Mouse (Mus musculus): ENCODE measurements around the gene Nsun7. TPM values are rescaled to one million over a fixed set of nuclear protein-coding genes. Genes with fewer than 3 reads are reported as not detected.

The Nsun7 gene
- polyA plus RNA-seq, 1 experiment: 0.51 TPM

DNA sequence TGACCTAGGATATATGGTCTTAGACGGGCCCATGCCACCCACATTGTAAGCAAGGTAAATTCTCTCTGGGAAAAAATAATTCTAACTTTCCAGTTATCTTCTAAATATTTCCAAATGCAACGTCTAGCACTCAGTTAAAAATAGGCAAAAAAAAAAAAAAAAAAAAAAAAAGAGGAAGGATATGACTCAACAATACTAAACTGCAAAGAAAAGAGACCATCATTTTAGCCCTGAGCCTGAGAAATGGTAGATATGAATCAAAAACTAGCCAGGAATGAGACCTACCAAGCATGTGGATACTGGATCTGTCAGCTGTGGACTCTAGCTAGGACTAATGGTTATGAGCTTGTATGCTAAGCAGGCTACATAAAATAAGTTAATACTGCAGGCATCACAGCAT is 20.0 kb downstream of the Nsun7 start:
- DNase-seq (ENCODE audit: low spot score): no peak

DNA sequence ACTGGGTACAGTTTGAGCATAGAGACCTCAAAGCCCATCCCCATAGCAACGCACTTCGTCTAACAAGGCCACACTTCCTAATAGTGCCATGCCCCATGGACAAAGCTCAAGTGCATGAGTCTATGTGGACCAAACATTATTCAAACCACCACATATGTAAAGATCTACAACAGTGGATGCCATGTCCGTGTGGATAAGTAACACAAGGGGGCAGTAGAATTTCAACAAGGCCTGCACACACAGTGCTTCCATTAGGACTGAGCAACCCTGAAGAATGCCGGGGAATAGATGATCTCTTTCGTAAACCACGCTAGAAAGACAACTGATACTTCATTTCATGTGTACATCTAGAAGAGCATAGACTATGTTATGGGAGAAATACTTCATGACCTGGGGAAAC is 21.0 kb downstream of the Nsun7 start:
- DNase-seq (ENCODE audit: low spot score): no peak

DNA sequence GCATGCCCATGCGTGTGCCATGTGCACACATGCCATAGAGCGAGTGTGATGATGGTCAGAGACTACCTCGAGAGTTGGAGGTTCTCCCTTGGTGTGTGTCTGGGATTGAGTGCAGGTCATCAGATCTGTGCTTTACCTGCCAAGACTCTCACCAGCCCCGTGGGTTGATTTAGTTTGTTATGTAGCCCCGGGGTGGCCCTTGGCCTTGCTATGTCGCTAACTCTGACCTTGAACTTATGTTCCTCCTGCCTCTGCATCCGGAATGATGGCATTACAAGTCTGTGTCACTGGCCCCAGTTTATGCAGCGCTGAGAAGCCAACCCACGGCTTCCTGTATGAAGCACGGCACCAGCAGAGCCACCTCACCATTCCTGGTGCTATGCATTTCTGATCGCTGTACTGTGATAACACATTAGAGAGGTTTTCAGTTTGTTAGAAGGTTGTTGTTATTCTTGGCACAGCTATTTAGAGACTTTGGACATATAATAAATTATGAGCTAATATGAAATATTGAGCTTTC is 34.5 kb downstream of the Nsun7 start:
- DNase-seq (ENCODE audit: low spot score): no peak

DNA sequence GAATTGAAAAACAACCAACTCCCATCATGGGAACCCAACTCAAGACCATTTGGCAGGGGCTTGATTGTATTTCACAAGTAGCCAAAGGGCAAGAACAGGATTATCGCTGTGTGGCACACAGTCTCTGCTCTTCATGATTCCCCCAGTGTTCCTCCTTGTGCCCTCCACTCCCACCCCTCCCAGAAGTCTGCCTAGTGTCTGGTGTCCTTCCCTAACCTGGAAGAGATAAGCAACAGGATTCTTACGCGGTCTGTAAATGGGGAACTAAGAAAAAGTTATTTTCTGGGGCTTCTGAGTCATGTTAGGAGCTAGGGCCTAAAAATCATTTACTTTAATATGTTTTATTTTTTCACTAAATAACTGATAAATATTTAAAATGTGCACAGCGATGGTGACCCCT is 35.3 kb downstream of the Nsun7 start:
- DNase-seq (ENCODE audit: low spot score): no peak

DNA sequence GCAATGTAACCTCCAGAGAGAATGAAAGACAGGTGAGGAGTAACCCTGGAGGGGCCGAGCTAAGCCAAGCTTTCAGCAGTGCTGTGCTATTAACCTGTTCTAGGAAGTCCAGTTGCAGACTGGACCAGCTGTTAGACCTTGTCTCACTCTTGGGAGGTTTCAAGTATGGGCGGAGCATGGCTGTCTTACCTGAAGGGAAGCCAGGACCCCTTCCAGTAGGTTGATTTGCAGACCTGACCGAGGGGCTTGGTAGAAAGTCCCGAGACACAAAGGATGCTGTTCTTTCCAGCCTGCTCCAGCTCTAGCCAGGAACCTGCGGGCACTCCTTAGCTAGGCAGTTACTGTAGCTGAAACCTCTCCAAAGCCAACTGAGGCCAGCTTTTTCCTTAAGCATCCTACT is 36.4 kb downstream of the Nsun7 start:
- no peak for DNase-seq (ENCODE audit: low spot score)

DNA sequence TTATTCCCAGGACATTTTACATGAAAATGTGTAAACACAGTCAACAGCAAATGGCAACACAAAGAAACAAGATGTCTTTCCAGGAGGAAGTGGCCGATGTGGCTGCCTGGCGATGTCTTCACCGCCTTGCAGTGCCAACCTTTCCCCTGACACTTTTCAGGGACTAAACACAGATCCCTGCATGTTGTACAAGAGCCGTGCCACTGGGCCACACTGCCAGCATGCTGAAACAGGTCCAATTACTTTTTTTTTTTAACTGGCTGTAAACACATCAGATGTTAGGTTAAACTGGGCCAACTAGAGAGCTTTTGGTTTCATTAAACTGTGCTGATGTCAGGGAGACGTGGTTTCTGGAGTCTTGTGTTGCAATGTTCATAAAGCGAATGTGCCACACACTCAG is 39.2 kb downstream of the Nsun7 start:
- DNase-seq (ENCODE audit: low spot score): no peak

DNA sequence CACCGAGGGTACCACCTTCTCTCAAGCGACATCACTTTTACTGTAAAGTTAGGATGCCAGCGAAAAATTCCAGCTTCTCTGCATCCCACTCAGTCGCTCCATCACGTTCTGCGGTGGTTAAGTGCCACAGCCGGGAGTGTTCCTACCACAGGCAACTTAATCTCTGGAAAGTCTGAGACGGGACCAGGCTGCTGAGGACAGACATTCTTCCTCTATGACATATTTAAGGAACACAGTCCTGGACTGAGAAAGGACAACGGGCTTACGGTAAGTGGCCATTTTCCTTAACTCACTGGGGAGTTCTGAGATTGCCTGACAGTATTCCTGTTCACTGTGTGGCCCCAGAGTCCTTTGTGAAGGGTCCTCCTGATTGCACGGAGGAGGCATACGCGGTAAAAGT is 40.9 kb downstream of the Nsun7 start:
- DNase-seq (ENCODE audit: low spot score): no peak

DNA sequence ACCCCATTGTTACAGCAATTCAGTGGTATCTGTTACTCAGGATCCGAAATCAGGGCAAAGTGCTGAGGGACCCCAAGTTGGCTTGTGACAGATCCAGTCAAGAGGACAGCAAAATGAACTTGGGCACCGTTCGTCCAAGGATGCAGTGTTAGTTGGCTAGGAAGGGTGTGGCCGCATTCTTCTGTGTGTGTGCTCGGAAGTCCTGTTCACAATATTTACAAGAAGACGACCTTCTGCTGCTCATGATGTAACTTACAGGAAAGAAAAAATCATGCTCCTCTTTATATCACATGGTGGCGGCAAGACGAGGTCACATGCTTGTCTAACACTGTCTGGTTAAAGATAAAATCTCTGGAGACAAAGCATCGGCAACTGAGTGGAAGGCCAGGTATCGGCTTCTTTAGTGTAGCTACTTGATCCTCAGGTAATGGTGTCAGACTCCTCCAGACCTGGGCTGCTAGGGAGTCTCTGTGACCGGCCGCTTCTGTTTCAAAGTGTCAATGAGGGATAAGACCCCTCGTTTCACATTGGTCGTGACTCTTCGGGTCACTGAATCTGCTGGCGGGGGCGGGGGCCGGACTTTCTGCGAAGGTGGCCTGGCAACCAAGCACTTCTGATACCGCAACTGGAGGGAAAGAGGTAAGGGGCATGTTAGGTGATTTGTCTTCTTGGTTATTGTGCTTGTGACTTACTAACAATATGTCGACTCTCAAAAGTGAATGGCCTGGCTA is 42.6 kb downstream of the Nsun7 start:
- DNase-seq (ENCODE audit: low spot score): no peak

DNA sequence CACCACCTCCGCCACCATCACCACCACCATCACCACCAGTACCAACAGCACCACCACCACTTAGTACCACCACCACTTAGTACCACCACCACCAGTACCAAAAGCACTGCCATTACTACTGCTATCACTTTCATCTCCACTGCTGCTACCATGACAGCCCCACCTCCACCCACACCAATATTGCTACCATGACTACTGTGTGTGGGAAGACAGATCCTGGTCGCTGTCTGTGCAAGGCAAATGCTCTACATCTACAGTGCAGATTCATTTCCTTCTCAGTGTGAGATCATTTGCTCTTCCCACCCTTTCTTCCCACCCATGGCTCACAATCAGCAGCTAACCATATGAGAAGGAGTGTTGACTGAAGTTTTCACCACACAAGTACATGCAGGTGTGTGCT is 43.2 kb downstream of the Nsun7 start:
- DNase-seq (ENCODE audit: low spot score): no peak

DNA sequence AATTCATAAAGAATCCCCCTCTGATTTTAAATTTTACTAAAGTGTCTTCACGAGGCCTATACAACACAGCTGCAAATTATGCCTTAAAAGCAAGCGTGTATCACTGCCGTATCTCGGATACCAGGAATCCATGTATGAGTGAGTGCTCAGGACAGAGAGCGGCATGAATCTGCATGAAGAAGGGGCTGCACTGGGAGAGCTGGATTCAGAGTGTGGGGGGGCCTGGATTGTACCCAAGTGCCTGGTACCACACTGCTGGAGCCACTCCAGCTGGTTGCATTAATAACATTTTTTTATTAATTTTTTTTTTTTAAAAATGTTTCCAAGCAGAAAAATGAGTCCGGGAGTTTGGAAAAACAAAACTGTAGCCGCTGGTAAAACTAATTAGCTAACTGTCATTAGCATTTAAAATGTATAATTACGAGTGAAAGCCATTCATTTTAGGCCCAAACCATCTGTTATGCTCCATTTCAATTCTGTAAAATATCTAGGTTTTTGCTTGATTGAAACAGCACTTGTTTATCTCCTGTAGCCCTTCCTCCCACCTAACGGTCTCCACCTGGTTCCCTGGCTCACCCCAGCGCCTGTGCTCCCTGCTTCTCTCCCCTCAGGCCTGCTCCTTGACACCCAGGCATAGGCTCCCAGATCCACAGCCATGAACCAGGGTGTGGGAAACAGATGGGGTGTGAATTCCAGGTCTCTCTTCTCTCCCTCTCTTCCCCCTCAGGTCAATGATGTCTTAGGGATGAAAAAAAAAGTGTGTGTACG is 44.8 kb downstream of the Nsun7 start:
- DNase-seq (ENCODE audit: low spot score): no peak

DNA sequence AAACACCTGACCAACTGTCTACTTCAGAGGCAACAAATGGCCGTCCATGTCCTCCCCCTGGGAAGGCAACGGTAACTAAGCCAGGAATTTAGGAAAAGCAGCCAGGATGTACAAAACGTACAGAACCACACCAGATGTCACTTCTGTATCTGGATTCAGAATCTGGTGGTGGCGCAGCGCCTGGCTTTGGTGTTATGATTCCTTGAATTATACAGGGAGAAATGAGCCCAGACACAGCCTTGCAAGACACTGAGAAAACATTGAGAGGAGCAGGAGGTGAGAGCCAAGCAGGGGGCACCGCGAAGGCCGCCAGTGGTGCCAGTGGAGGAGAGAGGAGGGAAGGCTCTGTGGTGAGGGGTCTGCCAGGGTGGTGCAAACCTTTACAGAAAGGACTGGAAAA is 45.8 kb downstream of the Nsun7 start:
- DNase-seq (ENCODE audit: low spot score): no peak

DNA sequence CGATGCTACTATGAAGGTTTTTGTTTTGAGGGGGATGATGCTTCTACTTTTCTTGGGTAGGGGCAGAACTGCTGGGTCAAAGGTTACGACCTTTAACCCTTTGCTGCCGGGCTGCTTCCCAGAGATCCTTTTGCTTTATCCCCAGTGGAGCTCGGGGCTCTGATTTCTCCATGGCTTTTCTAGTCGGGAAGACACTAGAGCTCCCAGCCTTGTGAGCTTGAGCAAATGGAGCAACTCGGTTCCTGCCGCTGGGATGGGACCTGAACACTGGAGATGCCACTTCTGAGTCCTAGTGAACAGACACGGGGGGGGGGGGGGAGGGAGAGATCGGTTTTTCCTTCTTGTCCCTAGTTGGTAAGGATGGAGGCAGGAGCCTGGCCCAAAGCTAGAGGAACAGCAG is 50.6 kb downstream of the Nsun7 start:
- DNase-seq (ENCODE audit: low spot score): no peak

DNA sequence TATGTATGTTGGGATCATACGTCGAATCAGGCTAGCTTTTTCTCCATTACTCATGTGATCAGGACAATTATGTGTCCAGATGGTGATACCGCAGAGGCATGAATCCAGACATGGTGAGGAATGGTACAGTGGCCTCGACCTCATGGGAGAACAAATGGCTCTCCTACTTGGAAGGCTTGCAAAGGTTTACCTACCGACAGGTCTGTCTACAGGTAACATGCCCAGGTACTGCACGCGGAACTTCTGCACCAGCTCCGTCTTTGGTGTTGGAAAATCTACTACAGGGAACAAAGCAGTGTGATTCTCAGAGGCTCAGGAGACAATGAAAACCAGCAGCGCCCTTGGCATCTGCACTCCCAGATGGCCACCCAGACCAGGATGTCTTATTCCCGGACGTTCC is 51.1 kb downstream of the Nsun7 start:
- no peak for DNase-seq (ENCODE audit: low spot score)

DNA sequence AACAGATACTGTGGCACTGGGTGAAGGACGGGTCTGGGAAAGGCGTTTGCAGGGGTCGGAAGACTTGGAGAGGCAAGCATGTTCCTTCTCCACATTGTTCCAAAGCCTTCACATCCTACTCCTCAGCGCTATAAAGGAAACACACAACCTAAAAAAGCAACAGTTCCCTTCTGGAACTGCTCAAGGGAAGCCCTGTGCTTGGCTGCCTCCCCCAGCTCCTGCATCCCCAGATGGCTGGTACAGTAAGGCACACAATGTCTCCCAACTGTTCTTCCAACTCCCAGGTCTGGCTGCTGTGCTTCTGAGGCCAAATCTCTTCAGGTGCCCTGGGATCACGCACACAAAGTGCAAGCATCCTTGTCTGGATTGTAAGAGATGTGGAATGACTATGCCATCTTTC is 56.1 kb downstream of the Nsun7 start:
- DNase-seq (ENCODE audit: low spot score): no peak

DNA sequence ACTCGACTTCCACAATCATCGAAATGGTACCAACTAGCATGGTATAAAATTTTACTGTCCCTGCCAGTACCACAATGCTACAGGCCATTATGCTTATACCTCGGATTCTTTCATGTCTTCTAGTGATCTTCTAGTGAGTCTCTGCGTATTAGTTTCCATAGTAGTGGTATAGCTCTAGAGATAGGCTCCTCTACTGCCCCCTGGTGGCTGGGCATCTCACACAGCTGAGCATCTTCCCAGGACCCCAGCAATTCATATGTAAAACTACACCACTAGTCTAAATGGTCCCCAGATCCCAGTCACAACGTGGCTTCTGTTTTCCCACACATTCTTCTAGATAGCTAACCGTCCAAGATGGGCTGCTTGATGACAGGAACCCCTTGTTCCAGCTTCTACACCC is 59.6 kb downstream of the Nsun7 start:
- no peak for DNase-seq (ENCODE audit: low spot score)

DNA sequence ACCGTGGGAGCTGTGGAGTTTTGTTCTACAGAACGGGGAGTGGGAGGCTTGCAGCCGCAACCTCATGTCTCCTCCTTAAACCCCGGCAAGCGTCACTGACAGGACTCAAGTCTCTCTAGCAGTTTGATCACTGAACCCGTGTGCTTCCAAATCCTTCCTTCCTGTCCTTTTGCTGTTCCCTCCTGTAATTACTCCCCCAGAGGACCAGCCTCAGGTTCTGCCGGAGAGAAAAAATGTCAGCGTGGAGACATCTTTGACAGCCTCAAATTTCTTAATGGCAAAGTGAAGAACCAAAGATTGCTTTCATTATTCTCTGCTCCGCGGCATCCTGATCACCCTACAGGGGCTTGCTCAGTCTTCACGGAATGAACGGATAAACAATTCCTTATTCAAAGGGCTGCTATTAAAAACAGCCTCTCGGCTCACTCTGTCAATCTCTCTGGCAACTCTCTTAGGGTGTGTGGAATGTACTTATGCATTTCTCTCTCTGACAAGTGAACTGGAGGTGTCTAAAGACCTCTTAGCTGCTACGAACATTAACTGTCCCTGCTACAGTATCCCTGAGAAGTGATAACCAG is 60.2 kb downstream of the Nsun7 start:
- no peak for DNase-seq (ENCODE audit: low spot score)

DNA sequence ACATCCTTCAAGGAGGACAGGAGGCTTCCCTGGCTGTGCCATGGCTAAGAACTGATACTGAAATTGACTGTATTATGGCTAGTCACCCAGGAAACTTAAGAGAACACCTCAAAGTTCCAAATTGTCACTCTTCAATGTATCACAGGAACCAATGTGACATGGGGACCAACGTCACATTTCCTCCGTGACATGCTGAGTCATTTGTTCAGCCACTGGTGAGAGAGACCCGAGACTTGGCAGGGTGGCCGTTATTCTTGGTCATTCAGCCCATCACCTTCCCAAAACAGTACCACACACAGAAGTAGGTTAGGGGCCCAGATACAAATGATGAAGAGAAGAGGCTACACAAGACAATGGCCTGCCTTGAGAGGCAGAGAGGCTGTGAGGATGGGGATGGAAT is 63.4 kb downstream of the Nsun7 start:
- no peak for DNase-seq (ENCODE audit: low spot score)

DNA sequence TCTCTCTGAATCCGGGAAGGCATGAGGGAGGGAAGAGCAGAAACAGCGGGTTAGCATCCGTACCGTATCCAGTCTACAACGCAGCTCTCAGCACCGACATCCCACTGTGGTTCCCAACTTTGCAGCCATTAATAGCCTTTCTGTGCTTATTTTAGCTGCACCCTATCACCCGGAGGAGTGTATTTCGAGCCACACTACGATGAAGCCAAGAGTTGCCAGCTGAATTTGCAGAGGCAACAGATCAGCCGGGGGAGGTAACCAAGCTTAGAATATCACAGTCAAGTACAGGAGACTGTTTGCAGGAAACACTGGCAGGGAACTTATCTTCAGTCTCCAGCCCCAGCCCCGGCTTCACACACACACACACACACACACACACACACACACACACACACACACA is 63.9 kb downstream of the Nsun7 start:
- no peak for DNase-seq (ENCODE audit: low spot score)

DNA sequence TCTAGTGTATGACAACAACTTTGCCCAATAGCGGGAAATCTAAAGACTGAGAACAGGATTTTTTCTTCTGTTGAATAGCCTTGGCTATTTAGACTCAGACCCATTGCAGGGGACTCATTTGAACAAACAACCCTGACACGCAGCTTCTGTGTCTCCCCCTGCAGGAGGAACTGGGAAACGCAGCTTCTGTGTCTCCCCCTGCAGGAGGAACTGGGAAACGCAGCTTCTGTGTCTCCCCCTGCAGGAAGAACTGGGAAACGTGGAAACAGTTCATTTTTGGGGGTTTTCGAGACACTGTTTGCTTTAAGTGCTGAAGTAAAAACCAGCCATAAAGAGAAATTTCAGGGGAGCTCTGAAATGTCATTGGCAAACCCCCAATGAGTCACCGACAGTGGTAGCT is 66.7 kb downstream of the Nsun7 start:
- no peak for DNase-seq (ENCODE audit: low spot score)

DNA sequence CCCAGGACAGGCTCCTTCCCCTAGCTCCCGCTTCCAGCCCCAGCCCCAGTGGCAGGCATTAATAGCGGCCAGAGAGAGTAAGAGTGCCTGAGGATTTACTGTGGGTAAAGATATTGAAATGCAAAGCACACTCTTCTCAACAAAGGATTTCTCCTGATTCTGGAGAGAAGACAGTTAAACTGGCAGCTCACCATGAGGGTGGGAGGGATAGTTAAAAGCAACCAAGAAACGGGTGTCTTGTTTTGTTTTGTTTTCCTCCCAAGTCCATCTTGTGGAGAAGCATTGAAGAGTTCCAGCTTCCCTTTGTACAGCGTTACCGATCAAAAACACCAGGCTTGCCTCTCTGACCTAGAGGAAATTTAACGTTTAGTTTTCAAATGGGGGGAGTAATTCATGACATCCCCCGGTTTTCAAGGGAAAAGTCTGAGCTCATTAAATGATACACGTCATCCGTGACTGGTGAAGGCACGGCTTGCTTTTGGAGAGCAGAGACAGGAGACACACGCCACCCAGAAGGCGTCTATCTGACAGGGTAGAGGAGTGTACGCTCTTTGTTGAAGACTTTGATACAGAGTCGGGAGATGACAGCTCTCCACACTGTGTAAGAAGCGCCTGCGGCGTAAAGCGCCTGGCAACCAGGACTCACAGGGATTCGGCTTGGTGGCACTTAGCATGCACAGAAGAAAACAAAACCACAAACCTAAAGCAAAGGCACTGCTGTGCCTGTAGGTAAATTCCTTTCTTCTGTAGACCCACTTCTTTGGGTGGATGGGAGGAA is 68.4 kb downstream of the Nsun7 start:
- DNase-seq (ENCODE audit: low spot score): no peak

DNA sequence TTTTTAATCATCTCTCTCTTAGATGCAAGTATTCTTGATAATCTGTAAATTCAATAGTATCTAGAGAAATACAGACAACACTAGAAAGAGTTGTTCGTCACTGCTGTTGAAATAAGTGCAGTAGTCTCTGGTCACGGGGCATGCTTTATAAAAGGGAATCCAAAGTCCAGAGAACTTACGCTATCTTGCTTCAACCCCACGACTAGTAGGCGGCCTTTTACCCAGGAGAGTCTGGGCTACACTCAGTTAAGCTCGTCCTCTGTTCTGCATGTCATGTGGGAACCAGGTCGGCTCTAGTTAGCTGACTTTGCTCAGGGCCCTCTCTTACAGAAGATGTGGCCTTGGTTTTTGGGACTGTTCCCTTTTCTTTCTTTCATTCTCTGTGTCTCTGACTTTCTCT is 69.1 kb downstream of the Nsun7 start:
- no peak for DNase-seq (ENCODE audit: low spot score)

DNA sequence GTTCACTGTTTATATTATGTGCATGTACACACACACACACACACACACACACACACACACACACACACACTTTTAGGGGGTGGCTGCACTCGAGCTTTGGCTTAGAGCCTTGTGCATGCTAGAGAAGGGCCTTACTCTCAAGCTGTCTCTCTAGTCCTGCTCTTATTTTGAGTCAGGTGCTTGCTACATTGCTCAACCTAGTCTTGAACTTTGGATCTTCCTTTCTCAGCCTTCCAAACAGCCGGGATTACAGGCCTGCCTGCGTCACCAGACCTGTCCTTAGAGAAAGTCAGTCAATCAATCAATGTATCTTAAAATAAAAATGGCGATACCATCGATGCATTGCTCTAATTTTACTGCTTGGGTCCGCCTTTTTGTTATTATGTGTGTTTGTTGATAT is 71.1 kb downstream of the Nsun7 start:
- no peak for DNase-seq (ENCODE audit: low spot score)
